In genomic region chr10:88491632-88492031, GRCm38 (mm10) we compare ENCODE assay signal across 1 mouse cellular context.
TF ChIP-seq lines count a peak whose summit lies in the region.

No protein-coding gene starts in this region.

TF ChIP-seq in ES-E14, 5 proteins besides CTCF, POLR2A, EP300 and RAD21:
- TF ChIP-seq ZNF384 (IDR thresholded peaks at IDR 0.05; ENCODE audit: low read depth, low read length) = no peak
- TF ChIP-seq CHD2 (IDR thresholded peaks at IDR 0.05; ENCODE audit: low read depth, low read length) = no peak
- TF ChIP-seq MAFK (IDR thresholded peaks at IDR 0.05; ENCODE audit: insufficient read depth, low read depth, low read length) = no peak
- TF ChIP-seq ZC3H11A (IDR thresholded peaks at IDR 0.05; ENCODE audit: borderline replicate concordance, low read depth, low read length) = no peak
- TF ChIP-seq HCFC1 (IDR thresholded peaks at IDR 0.05; ENCODE audit: borderline replicate concordance, insufficient read depth, low read length) = no peak
TF ChIP-seq in ES-E14: peak in this region for 0.
